Mouse (Mus musculus): ENCODE results near the gene Dennd6b.

Dennd6b gene

GRCm38 (mm10) chr15:89181561-89182270 is 14.6 kb downstream of the Dennd6b start:
- DNase-seq: no peak

- DNase-seq: no peak
Observed at GRCm38 (mm10) chr15:89180571-89181229, 15.6 kb downstream of the Dennd6b start, which contains the start of gene Plxnb2. Gene Plxnb2, minus strand, starts transcription at chr15:89180788.

- DNase-seq: no peak
Observed at GRCm38 (mm10) chr15:89180081-89180541, 16.2 kb downstream of the Dennd6b start.

- DNase-seq: no peak
Observed at GRCm38 (mm10) chr15:89179630-89179964, 16.7 kb downstream of the Dennd6b start.

GRCm38 (mm10) chr15:89178954-89179629 is 17.2 kb downstream of the Dennd6b start:
- no peak for DNase-seq

GRCm38 (mm10) chr15:89178260-89178860 is 17.9 kb downstream of the Dennd6b start:
- DNase-seq: no peak

GRCm38 (mm10) chr15:89177576-89178259 is 18.6 kb downstream of the Dennd6b start:
- no peak for DNase-seq

GRCm38 (mm10) chr15:89177121-89177520 is 19.2 kb downstream of the Dennd6b start:
- no peak for DNase-seq

GRCm38 (mm10) chr15:89175411-89176155 is 20.7 kb downstream of the Dennd6b start:
- no peak for DNase-seq

- no peak for DNase-seq
Observed at GRCm38 (mm10) chr15:89174889-89175339, 21.4 kb downstream of the Dennd6b start.

GRCm38 (mm10) chr15:89173906-89174214 is 22.4 kb downstream of the Dennd6b start:
- no peak for DNase-seq

- no peak for DNase-seq
Observed at GRCm38 (mm10) chr15:89173024-89173905, 23.0 kb downstream of the Dennd6b start.

- no peak for DNase-seq
Observed at GRCm38 (mm10) chr15:89172276-89172935, 23.9 kb downstream of the Dennd6b start.

- DNase-seq: no peak
Observed at GRCm38 (mm10) chr15:89171526-89172051, 24.7 kb downstream of the Dennd6b start.

GRCm38 (mm10) chr15:89170102-89170501 is 26.2 kb downstream of the Dennd6b start:
- DNase-seq: no peak

GRCm38 (mm10) chr15:89169431-89169830 is 26.9 kb downstream of the Dennd6b start:
- DNase-seq: no peak

- no peak for DNase-seq
Observed at GRCm38 (mm10) chr15:89168922-89169321, 27.4 kb downstream of the Dennd6b start.

- no peak for DNase-seq
Observed at GRCm38 (mm10) chr15:89165478-89165877, 30.8 kb downstream of the Dennd6b start.

GRCm38 (mm10) chr15:89161397-89161796 is 34.9 kb downstream of the Dennd6b start:
- no peak for DNase-seq

- no peak for DNase-seq
Observed at GRCm38 (mm10) chr15:89158516-89158915, 37.8 kb downstream of the Dennd6b start.

All from thymus, postnatal 36 days (tissue).